Mouse (Mus musculus) 3134 (cell line): ENCODE measurements around the gene Kcnma1.
A peak's percentile ranks its signal among the peaks of the same experiment; 100 is the strongest.

Experiments
- DNase-seq: peaks from one replicate; pipeline ENCODE4 v3.0.0-alpha.2; 2011; ENCODE audit warnings: low spot score; ENCODE audit not compliant: insufficient read length; ENCODE audit errors: extremely low read depth

Gene Kcnma1

DNA sequence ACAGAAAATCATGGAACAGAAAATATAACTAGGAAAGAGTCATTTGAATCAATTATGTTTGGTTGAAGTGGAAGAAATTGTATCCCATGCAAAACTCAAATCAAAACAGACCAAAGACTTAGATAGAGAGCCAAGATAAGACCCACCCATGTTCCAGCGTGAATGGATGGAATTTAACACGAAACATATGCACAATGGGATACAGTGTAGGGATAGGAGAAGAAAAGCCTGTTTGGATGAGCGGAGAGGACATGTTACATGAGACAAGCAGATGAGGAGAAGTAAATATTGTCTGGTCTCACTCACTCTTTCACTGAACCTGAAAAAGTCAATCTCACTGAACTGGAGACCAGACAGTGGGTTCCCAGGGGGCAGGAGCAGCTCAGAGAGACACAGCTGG, 463.8 kb downstream of the Kcnma1 start:
- no peak for DNase-seq

DNA sequence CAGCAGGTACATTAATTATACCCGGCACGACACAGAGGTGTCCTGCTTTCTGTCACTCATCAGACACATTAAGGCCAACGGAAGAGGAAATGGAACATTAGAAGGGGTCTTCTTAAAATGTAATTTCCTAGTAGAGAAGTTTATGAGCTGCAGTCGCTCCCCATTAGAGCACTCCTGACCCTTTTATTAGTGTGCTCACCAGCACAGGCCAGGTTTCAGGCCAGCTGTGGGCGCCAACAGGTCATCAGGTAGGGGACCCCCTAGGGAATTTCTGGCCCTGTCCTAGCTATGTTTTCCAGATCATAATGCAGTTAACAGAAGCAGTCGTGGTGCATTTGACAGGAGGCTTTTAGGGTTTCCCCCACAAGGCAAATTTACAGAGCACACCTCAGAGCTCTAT, 472.2 kb downstream of the Kcnma1 start:
- DNase-seq: no peak

DNA sequence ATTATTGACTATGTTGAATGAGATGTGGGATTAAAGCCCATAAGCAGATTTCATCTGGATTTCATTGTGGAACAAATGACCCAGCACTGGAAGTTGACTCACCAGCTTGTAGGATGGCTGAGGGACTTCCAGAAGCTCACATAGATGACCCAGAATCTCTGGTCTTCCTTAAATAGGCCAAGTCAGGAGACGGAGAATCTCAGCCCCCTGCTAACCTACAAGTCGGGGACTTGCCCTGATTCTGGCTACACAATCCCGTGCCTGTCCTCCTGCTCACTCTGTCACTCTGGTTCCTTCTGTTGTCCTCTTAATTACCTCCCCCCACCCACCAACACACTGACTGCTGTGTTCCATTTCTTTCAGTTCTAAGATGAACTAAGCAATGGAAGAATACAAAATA, 474.7 kb downstream of the Kcnma1 start:
- DNase-seq: no peak

DNA sequence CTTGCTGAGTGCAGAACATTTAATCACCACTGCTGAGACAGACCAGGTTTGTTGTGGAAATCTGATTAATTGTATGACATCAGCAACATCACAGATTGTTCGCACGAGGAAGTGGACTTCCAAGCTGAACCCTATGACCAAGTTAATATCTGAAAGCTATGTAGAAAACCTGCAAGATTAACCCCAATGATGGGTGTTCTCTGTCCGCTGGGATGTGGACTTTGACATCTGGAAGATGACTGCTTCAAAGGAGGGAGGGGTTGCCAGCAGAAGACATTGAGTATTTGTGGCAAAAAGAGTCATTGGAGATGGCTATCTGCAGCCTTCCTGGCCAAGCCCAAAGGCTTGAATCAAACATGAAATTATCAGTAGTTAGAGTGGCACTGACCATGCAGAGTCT, 480.9 kb downstream of the Kcnma1 start:
- DNase-seq: no peak

DNA sequence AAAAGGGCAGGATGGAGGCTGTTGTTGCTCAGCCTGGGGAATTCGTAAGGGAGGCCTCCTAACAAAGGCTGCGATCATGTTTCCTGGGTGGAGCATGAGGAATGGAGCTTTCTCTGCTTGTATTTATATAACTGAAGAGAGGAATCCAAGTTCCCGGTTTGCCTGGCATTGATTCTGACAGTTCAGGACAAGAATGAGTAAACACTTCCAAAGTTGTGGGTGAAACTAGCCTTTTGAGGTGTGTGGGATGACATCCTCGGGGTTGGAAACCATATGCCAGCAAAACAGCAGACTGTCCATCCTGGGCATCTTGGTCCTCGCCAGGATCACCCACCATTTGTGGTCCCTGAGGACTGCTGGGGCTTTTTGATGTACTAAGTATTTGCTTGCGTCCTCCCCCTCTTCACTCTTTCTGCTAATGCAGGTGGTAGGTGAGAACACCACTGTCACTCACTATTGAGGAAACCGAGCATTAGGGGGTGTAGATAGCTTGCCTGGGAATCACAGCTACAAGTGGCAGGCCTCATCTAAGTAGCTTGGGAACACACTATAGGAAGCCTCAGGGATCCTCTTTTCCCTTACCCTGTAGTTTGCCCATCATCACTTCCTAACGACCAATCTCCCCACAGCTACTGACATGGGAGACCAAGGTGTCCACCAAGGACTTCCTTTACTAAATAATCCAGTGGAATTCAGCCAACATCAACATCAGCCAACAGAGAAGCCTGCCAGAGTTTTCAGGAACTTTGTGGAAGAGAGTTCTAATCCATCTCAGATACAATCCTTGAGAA, 482.4 kb downstream of the Kcnma1 start:
- no peak for DNase-seq

DNA sequence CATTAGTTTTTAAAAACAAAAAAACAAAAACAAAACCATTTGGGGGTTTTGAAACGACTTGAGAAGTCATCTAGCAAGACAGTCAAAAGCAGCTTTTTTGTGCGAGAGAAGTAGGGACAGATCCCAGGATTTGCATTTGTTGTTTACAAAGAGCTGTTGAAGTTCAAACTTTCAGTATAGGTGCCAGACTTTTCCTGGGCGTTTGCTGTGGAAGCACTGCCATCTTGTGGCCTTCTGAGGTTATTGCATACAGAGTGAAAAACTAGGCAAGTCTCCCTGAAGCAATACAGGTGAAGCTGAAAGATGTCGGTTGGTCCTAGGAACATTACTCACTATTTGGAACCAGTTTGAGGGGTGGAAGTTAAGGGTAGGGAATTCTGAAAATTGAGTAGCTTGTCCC, 484.6 kb downstream of the Kcnma1 start:
- peak; percentile 2 for DNase-seq

DNA sequence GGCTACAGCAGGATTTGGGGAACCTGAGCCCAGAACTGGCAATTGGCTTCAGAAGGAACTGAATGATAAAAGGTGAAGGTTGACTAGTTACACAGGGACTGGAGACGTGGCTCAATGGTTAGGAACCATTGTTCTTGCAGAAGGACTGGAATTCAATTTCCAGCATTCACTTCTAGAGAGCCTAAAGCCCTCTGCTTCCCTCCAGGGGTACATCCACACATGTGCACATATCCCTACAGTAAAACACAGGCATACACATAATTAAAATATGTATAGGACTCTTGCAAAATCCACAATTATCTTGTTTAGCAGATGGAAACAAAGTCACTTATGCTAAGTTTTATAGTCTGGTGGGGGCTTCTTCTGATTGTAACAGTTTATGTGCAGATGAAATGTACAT, 485.1 kb downstream of the Kcnma1 start:
- no peak for DNase-seq

DNA sequence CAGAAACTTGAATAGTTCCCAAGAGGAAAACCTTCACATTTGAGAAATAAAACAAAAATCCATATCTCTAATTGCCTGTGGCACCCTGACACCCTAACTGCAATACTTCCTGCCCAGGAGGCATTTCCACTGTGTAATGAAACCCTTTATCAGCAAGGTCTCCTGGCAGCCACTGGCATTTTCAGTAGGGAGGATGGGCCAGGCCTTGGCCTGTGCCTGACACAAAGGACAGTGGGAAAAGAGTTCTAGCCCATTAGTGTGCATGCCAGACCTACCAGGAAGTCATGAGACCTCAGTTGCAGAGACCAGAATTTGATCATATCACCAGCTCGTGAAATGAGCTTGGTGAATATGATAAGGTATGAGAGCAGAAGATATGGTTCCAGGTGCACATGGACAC, 488.4 kb downstream of the Kcnma1 start:
- DNase-seq: no peak

DNA sequence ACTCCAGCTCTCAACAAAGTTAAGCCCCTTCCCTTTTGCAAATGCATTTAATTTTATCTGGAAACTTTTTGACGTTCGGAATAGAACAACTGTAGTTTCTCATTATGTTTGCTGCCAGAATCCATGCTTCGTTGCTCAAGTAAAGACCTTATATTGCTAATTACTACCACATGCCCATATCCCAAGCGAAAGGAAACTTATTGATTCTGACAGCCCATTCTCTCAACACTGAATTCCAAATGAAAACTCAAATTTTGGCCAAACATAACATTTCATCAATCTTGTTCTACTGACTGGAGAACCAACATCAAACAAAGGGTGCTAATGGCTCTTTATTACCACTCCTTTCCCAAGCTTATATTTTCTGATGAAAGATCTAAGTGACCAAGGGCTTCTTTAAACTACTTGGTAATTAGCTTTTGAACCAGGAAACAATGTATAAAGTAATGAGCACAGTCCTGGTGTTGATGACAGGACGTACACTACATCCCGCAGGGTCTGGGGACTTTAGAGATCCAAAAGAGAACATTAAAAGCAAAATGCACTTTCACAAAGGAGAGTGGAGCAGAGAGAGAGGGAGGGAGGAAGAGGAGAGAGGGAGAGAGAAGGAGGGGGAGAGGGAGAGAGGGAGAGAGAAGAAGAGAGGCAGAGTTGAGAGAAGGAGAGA, 490.3 kb downstream of the Kcnma1 start:
- DNase-seq: no peak

DNA sequence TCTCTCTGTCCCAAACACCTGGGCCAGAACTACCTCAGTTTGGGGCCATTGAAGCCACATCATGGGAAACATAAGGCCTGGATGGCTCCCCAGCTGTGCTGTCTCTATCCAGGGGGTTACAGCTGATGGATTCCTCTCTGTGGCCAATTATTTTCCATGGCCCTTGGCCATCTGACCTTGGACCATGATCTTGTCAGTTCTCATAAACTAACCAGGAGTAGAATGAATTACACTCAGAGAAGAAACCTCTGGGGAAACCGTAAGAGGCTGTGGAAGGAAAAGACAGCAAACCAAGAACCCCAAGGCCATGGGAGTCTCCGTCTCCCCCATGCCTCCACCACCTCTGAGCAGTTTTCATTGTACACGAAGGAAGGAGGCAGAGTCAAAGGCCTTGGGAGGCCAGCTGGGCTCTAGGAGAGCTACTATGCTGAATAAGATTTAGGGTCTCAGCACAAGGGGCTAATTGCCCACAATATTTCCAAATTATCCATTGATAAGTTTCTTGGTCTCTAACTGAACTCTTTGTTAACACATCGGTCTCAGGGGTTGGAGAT, 491.6 kb downstream of the Kcnma1 start:
- DNase-seq: no peak

DNA sequence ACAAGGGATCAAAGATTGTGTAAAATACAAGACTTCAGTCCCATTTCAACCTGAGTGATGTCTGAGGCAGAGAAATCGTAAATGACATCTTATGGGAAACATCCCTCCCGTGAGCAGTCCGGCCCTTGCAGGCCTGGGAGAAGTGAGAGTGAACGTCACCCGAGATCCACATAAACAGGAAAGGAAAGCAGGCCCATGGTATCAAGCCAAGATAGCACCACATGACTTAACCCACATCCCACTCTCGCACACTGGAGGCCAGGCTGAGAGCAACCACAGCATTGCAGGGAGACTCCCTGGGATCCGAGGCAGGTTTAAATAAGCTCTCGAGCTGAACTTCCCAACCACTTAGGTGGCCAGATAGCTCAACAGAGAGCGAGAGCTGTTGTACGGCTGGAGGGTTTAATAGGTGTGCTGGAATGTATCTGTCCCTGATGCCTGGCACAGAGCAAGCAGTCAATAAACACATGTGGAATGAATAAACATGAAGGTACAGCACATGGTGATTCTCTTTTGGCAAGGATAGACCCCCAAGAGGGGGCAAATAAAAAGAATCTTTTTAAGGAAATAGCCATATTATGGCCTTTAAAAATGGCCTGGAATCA, 493.1 kb downstream of the Kcnma1 start:
- no peak for DNase-seq

DNA sequence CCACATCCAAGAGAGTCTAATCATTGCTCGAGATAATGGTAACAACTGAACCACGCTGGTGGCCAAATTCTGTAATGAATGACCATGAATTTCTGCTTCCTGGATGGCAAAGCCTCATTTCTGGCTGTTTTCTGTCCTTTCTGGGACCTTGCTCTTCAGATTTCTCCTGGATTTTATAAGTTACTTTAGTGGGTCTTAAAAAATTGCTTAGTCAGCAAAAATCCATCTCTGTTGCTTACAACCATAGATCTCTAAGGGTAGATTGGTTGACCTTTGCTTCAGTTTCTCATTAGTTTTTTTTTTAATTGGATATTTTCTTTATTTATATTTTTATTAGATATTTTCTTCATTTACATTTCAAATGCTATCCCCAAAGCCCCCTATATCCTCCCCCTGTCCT, 496.9 kb downstream of the Kcnma1 start:
- no peak for DNase-seq

DNA sequence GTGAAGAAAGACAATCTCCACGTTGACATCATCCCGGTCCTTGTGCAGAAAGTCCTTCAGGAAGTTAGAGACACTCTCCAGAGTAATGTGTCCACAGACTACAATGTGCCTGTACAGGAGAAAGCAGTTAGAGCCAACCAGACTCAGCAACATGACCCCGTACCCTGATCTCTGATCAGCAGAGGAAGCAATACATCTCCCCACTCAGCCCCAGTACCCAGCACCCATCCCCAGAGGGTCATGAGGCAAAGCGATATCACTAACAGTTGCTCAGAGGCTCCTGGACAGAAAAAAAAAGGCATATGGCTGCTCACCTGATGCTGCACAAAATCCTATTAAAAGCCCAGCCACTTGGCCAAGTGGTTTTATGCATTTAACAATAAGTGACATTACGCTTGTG, 504.5 kb downstream of the Kcnma1 start:
- no peak for DNase-seq

DNA sequence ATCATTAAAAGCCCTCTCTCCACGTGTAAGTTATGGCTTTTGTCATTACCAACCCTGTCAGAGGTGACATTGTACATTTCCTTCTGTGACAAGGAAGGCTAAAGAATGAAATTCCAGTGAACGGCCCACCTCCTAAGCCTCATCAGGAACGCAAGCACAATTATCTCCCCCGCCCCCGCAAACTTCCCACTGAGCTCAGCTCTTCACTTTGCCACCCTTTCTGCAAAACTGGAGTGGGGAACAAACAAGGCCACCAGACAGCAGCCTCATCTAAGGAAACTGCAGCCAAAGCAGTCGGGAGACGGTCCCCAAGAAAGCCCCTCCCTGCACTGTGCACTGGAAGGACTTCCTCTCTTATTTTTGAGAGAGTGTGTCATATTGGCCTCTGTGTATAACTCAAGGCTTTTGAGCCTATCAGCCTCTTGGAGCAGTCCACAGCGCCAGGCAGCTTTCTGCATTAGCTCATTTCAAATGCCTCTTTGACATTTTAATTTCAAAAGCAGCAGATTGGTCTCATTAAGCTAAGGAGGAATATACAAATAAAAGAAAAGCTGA, 512.0 kb downstream of the Kcnma1 start:
- DNase-seq: no peak

DNA sequence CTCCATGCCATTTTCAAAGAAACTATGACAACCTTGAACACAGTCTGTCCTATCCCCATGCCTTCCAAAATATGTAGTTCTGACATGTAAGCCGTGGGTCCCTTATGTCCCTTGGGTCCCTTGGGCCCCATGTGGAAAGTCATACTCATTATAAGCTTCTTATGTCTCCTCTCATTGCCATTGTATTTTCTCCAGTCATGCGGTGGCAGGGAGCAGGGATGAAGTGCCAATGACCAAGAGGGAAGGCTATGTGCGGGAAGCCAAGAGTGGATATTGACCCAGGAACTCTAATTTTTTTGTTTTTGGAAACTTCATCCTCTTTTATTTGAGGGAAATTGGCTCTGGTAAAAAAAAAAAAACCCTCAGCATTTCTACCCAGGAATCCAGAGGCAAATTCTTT, 517.5 kb downstream of the Kcnma1 start:
- DNase-seq: no peak

DNA sequence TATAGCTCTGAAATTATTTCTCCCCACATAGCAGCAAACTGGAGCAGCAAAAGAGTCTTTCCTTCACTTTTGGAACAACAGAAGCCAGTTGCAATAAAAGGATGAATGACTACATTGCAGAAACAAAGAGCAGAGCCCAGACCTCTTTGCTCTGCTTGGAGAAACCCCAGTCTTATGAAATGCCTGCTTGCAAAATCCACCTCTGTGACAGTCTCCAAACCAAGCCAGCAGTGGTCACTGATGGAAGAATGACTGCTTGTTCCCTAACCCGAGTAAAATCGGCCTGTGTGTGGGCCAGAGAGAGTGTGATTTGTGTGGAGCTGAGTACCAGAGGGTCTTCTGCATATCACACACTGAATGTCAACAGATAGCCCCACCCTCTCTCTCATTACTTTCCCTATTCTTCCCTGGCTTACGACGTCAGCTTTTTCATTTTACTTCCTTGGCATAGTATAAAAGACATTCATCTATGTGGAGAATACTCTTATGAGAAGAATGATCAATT, 518.0 kb downstream of the Kcnma1 start:
- DNase-seq: no peak

DNA sequence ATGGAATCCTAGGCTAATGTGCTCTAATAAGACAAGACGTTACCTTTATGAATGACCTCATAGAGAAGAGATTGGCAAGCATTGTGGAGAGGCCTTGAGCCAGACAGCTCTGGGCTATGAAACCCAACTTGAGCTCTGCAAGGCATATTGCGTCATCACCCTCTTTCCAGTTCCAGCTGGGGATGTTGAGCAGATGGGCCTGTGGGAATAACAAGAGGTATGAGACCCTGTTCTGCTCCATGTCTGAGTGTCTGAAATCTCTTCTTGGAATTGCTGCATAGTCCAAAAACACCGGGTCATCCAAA, 519.8 kb downstream of the Kcnma1 start:
- no peak for DNase-seq

DNA sequence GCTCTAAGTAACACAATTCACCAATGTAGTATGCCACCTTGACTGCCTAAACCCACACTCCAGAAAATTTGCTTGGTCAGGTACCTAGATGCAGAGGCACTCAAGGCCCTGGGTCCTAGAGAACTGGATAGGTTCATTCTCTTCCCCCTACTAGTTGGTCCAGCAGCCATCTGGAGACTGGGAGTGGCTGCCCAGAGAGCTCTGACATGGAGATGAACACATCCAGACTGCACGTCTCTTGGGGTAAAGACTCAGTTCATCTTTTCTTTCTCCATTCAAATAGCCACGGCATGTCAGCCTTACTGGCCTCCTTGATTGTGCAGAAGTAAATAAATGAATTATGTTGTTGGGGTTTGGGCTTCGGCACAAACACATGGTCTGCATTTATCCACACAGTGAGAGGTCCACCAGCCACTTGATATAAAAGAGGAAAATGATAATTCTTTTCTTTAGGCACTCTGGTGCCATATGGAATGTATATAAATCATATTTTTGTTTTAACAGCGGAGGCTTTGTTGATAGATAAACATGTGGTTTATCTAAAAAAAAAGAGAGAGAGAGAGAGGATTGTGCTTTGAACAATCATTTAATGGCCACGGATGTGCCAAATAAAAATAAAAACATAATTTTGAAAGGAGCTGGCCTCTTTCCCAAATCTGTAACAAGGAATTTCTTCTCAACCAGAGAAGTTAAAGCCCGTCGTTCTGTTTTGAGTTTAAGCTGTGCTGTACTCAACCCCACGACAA, 520.4 kb downstream of the Kcnma1 start:
- no peak for DNase-seq

DNA sequence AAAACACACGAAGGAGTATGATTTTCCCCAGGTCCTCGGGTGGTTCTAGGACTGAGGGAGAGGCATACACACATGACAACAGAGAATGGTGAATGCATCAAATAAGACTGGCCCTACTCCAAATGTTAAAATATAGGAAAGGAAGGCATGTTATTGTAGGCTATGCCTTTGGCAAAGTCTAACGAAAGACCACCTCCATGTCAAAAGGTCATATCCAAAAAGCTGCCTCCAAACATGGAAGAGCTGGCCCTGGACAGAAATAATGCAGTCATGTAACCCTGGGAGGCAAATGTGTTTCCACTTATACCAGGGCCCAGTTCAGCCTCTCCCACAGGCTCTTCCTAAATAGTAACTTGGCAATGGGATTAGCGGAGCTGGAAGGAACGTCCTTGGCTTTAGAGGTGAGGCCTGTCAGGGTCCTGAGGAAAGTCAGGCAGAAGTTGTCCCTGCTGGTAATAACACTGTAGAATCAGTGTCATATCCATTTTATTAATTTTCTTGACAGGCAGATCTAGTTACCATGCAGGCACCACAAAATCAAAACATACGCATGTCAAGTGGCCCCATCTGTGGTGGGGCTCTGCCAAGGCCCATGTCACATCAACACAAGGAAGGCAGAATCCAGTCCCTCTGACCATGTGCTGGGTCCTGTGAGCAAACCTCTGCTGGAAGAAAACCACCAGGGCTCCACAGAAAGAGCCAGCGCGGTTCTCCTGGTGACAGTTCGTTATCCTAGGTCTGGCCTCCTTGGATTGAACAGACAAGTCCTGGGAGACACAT, 521.5 kb downstream of the Kcnma1 start:
- no peak for DNase-seq

DNA sequence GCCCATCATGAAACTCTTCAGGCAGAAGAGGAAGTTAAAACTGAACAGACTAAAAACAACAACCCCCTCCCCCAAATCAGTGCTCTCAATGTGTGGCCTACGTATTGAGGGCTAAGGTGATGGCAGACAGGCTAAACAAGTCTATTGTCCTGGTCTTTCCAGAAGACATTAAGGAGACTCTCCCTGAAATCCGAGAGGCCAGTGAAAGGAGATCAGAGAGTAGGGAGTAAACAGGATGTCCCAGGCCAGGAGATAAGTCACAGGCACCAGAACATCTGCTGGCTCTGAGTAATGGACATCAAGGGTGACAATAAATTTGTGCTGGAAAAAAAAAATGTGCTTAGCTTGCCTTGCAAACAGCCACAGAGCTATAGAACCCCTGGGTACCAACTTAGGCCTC, 522.9 kb downstream of the Kcnma1 start:
- DNase-seq: no peak
